Mouse (Mus musculus) gastrocnemius, adult 2 months (tissue): ENCODE results near the gene Gpr83. TPM values are rescaled to one million over a fixed set of nuclear protein-coding genes. Genes with fewer than 3 reads are reported as not detected.

Experiments used
- DNase-seq: peaks from one replicate; pipeline ENCODE4 v3.0.0; 2022
- H3K27ac ChIP-seq: fragments of 200-600 bp; 2 replicates; pipeline ENCODE4 v1.8.1; 2022; ENCODE audit warnings: mild to moderate bottlenecking
- H3K4me3 ChIP-seq: fragments of 200-600 bp; 2 replicates; pipeline ENCODE4 v1.8.1; 2022; ENCODE audit warnings: mild to moderate bottlenecking, moderate library complexity
- CTCF ChIP-seq: fragments of 200-600 bp; IDR thresholded peaks from 2 replicates; pipeline ENCODE4 v1.8.1; 2022; ENCODE audit warnings: antibody characterized with exemption, mild to moderate bottlenecking, moderate library complexity
- intact Hi-C: fragments of 180-260 bp; cut with DNase I; formaldehyde crosslinking; loops from one replicate; pipeline ENCODE4 v1.15.1; 2025
- long read RNA-seq, 2 experiments: library from polyadenylated mRNA; stranded (forward); transcript quantifications; one replicate each; pipeline ENCODE4 v2.0.0; 2021
- total RNA-seq, 2 experiments: library from RNA; stranded (reverse); gene quantifications; 2 replicates each; pipeline ENCODE4 v1.2.3; 2021

Gene Gpr83
- not detected for total RNA-seq
- long read RNA-seq, experiment 1: 0 reads
- long read RNA-seq, experiment 2: 0 reads

DNA sequence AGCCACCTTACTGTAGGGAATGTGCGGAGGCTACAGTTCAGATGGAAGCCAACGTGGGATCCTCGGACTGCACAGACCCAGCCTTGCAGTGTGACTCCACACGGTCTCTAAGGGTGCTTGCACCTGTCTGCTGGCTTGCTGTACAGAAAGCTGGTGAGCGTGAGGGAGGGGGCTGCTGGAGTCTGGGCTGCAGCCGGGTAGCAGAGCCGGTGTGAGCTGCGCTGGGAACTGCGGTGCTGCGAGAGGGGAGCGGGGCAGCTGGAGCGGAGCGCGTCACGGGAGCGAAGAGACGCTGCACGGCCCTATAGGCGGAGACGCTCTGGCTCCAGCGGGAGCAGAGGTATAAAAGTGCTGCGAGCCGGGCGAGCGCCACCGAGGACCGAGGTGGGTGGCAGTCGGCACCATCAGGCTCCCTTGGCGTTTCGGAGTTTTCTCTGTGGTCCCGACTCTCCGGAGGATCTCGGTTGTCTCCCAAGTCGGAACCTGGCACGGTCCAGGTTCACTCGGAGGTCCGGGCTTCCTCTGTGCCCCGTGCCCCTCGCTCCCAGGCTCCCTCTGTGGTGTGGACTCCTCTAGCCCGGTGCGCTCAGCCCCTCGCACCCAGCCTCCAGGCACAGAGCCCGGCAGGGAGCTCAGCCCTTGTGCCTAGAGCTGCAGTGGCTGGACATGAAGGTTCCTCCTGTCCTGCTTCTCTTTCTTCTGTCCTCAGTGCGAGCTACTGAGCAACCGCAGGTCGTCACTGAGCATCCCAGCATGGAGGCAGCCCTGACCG, at the start of gene Gpr83:
TSS of gene Gpr83 (plus strand) at position 343 of the 772 bp plus-strand sequence.
- Histone ChIP-seq H3K4me3 (peak within 1 kb of the TSS; percentile 56), H3K27ac (no peak within 1 kb of the TSS)
- TF ChIP-seq CTCF: no peak
- no peak for DNase-seq
- intact Hi-C loops: no loop called here

GRCm38 (mm10) chr9:14821396-14821795, 38.6 kb upstream of the Gpr83 start:
- DNase-seq: no peak
- intact Hi-C loops: loop anchor here (10.0 kb wide), 1 partner anchor 193 kb away; no protein-coding TSS in a partner anchor
- no peak for TF ChIP-seq CTCF
- no peak overlapping the region for H3K4me3 ChIP-seq
- no peak overlapping the region for H3K27ac ChIP-seq

GRCm38 (mm10) chr9:14824840-14825239, 35.2 kb upstream of the Gpr83 start:
- DNase-seq: no peak
- peak; percentile 15; the same call in 1 of the 2 replicates for TF ChIP-seq CTCF
- Histone ChIP-seq H3K4me3 (no peak overlapping the region), H3K27ac (no peak overlapping the region)
- intact Hi-C loops: loop anchor here (10.0 kb wide), 1 partner anchor 190 kb away; no protein-coding TSS in a partner anchor

DNA sequence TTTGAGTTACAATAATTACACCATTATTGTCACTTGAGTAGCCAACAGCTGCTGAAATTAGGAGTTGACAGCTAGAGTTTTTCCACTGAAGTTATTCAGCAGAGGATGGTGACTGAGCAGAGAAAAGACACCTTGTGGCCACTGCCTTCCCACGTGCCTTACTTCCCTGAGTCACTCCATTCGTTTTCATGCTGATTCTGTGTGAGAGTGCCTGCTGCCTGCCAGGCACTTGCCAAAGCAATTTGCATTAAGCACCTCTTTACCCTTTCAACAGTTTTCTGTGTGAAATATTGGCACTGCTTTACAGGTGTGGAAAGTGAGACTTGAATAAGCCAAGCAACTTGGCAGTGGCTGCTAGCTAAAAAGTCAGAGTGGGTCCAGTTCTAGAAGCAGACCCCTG, 32.1 kb upstream of the Gpr83 start:
- TF ChIP-seq CTCF: no peak
- no peak overlapping the region for H3K4me3 ChIP-seq
- DNase-seq: no peak
- intact Hi-C loops: loop anchor here (10.0 kb wide), 1 partner anchor 187 kb away; no protein-coding TSS in a partner anchor
- no peak overlapping the region for H3K27ac ChIP-seq

- intact Hi-C loops: no loop called here
- Histone ChIP-seq H3K4me3 (no peak overlapping the region), H3K27ac (no peak overlapping the region)
- DNase-seq: no peak
- TF ChIP-seq CTCF: no peak
Measured at GRCm38 (mm10) chr9:14832046-14832445, 28.0 kb upstream of the Gpr83 start.

GRCm38 (mm10) chr9:14835335-14836075, 24.5 kb upstream of the Gpr83 start:
- no peak for DNase-seq
- TF ChIP-seq CTCF: no peak
- intact Hi-C loops: no loop called here
- Histone ChIP-seq H3K27ac (no peak overlapping the region), H3K4me3 (no peak overlapping the region)

- no peak overlapping the region for H3K27ac ChIP-seq
- DNase-seq: peak; percentile 38
- H3K4me3 ChIP-seq: no peak overlapping the region
- no peak for TF ChIP-seq CTCF
- intact Hi-C loops: no loop called here
Measured at GRCm38 (mm10) chr9:14839527-14839926, 20.5 kb upstream of the Gpr83 start.

DNA sequence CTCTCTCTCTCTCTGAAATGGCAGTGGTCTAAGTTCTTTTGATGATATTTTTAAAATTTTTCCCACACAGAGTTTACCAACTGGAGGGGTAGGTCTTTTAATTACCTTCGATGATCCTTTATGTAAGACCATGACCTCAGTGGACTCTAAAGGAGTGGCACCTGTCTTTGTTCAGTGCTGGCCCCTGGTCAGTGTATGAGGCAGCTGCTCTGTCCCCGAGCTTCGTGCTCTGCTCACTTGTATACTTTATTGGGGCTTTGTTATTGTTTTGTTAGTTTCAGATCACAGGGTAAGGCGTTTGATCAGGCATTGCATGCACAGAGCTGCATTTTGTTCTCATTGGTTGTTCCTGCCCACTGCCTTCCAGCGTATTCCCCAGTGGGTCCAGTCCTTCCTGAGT, 20.0 kb upstream of the Gpr83 start:
- no peak for TF ChIP-seq CTCF
- H3K27ac ChIP-seq: no peak overlapping the region
- intact Hi-C loops: no loop called here
- no peak overlapping the region for H3K4me3 ChIP-seq
- no peak for DNase-seq

DNA sequence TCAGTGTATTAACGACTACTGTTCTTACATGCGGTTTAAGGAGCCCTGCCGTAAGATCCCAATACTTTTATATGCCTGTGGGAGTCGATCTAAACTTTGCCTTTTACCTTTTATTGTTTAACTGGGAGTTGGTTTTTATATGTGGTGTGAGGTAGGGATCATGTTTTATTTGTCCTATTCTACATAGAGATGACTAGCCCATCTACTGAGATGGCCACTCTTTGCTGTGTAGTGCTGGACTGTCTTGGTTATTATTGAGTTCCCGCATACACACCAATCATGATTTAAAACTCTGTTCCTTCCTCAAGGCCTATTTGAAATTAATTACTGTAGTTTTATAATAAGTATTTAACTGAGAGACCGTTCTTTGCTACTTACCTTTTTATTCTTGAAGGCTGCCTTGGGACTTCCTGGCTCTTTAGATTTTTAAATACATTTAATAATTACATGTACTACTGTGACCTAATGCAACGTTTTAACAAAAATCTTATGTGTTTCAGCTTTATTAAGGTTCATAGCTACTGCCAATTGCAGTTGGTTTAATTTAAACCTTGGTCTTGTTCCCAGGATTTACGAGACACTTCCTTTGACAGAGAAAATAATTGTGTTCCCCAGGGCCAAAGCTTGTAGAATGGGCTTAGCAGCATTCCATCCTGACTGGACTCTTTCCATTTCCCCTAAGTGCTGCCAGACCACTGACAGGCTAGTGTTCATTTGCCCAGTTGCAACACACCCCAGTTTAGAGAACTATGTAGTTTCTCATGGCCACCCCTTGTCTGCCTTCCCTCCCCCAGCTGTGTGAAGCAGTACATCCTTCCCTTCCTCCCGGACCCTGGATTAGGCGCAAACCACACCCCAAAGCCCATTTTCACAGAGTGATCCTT, 17.9 kb upstream of the Gpr83 start:
- DNase-seq: no peak

DNA sequence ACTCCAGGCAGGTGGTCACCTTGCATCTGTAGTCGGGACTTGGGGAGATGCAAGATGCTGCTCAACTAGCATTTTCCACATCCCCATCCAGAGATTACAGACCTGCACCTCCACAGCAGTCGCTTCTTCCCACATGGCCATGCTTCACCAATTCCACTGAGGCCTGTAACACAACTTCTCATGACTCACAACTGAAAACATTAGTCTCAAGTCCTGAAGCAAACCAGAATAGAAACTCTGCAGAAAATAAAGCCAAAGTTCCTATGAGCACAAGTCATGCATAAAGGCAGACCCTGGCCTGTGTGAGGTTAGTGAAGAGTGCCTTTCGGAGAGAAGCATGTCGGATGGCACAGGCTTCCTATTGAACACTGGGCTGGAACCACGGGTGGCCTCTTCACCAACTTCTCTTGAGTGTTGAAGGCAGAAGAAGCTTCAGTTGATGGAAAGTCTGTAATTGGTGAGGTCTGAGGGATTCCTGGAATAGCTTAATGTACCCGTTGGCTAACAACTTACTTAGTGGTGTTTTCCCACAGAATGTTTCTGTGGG, 16.6 kb upstream of the Gpr83 start:
- DNase-seq: no peak
- H3K4me3 ChIP-seq: no peak overlapping the region
- H3K27ac ChIP-seq: no peak overlapping the region
- intact Hi-C loops: no loop called here
- TF ChIP-seq CTCF: no peak

More for the DNA sequence above, 17.9 kb upstream of the Gpr83 start:
- no peak for TF ChIP-seq CTCF
- no peak overlapping the region for H3K27ac ChIP-seq
- no peak overlapping the region for H3K4me3 ChIP-seq
- intact Hi-C loops: no loop called here

DNA sequence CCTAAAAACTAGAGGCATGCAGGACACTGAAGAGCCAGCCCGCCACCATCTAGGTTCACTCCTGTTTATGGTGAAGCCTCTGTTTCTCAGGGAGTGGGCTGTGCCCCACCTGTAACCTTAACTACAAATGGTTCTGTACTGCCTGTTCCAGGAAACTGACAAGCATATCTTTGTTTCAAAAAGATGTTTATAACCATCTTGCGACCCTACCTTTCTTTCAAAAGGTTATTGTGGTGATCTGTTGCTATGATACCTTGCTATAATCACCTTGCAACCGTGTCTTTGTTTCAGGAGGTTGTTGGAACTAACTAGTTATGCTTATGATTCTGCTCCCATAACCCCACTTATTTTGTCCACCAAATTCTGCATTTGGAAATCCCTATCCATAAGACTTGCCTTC, 16.1 kb upstream of the Gpr83 start:
- DNase-seq: no peak
- Histone ChIP-seq H3K4me3 (no peak overlapping the region), H3K27ac (no peak overlapping the region)
- intact Hi-C loops: no loop called here
- TF ChIP-seq CTCF: no peak

- H3K4me3 ChIP-seq: no peak overlapping the region
- DNase-seq: no peak
- intact Hi-C loops: no loop called here
- H3K27ac ChIP-seq: no peak overlapping the region
- peak; percentile 45 for TF ChIP-seq CTCF
Measured at GRCm38 (mm10) chr9:14846428-14846827, 13.6 kb upstream of the Gpr83 start.
